Mouse (Mus musculus): Measurements from ENCODE around the gene Osbp. TPM values are rescaled to one million over a fixed set of nuclear protein-coding genes. Genes with fewer than 3 reads are reported as not detected.

The Osbp gene
- total RNA-seq, 4 experiments from 2014 or later = 56.3 to 63.9 (median 59.4) TPM

DNA sequence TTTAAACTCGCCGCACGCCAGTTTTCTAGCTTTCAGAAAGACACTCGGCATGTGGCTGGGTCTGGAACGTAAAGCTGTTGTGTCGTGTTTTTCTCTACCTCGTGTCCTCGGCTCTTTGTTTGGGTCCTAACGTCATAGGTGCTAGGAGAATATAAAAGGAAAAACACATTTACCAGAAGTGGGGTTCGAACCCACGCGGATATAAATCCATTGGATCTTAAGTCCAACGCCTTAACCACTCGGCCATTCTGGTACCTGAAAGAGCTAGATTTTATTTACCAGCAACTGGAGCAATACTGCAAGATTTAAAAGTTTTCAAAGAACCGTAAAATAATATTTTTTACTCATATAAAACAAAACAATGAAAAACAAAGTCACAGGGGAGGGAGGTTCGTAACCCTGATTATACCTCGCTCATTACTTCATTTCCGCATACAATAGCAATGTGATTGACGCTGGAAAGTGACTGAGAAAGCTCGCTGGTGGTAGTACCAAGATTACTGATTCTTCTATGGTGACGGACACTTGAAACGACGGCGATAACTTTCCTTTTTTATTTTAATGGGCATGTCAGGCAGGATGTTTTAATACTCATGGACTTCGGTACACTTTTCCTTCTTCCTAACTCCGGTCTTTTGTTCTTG is 45.3 kb downstream of the Osbp start:
- DNase-seq (ENCODE audit: low spot score in 2 of 2) = peak; percentile 59 to 64

DNA sequence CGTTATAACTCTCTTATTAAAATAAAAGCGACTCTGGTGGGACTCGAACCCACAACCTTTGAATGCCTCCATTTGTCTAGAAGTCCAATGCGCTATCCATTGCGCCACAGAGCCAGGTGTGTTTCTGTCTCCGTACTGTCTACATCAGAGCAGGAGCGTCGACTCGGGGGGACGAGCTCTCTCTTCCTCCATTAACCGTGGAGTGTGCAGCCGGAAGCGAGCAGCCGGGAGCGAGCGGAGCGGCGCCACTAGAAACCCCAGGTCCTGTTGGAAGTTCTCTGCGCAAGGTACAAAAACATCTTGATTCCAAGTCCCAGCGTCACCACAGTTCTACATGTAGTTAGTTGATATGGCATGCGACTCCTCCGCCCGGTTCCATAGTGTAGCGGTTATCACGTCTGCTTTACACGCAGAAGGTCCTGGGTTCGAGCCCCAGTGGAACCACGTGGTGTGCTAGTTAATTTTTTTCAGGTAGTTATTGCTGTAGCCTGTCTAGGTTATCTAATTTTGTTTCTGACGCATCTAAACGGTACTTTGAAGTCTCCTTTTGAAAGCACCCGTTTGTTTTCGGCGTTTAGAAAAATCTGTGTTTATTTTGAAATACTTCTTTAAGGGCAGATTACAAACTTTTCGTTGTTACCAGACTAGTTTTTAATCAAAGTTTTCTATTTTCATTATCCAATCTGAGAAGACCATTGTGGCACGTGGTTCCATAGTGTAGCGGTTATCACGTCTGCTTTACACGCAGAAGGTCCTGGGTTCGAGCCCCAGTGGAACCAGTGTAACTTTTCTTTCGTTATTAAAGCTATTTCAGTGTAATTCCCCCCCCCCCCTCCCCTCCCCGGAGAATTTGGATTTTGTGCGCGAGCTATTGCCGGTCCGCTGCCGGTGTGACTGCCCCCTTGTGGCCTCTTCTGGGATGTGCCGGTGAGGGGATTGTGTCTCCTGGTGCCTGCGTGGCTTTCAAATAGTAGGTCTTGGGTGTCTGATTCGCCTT is 46.1 kb downstream of the Osbp start:
- peak; percentile 87 for DNase-seq (ENCODE audit: low spot score in 2 of 2)

DNA sequence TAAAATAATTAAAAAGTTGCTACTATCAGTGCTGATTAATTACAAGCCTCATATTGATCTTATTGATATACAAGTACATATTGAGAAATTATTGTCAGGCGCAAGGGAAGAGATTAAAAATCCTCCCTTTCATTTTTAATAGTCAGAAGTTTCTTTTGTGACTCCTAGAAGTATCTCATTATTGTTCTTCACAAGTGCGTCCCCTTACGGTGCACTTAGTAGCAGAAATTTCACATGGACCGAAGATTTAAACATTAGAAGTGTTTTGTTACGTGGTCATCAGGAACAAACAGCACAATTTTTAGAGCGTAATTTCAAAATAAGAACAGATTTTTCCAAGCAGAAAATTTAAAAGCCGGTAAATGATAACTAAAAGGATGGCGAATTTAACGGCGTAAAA is 46.9 kb downstream of the Osbp start:
- DNase-seq (ENCODE audit: low spot score in 2 of 2) = no peak

DNA sequence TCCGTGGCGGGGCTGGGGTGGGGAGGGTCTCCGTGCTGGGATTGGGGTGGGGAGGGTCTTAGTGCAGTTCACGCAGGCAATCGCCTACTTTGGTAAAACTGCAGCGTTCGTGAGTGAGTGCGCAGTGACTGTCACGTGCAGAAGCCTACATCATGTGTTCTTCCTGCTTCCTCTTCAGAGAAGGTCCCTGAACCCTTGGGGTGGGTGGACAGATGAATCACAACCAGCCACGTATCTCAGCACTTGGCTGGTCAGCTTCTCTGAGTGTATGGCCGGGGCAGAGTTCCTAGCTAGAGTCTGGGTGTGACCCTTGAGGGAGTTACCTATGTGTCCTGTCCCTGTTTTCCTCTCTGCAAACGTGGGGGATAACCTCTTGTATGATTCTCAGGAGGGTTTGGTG is 47.5 kb downstream of the Osbp start:
- peak; percentile 35 to 40 for DNase-seq (ENCODE audit: low spot score in 2 of 2)

DNA sequence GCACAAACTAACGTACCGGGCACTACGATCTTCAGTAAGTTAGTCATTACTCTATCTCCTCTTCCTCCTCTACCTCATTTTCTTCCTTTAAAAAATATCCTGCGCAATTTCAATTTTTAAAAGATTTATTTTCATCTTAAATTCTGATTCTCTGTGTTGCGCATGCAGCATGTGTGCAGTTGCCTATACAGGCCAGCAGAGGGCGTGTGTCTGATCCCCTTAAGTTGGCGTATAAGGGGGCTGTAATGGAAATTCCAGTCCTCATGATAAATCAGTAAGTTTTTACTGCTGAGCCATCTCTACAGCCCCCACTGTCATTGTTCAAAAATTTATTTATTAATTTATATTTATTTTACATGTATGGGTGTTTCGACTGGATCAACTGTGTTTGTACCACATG is 50.0 kb downstream of the Osbp start:
- no peak for DNase-seq (ENCODE audit: low spot score in 2 of 2)

DNA sequence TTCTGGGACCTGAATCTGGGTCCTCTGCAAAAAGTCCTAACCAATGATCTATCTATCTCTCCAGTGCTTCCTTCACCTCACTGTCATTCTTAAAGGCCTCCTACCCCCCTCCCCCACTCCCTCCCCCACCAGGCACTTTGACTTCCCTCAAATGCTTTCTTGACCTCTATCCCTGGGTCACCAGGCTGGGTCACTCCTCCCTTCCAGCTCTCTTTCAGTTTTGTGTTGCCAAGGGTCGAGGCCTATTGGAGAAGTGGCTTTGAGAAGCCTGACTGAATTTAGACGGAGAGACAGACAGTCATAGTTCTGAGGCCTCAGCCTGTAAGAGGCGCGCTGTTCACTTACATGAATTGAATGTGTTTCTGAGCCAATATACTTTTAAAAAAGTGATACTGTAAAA is 50.5 kb downstream of the Osbp start:
- no peak for DNase-seq (ENCODE audit: low spot score in 2 of 2)

DNA sequence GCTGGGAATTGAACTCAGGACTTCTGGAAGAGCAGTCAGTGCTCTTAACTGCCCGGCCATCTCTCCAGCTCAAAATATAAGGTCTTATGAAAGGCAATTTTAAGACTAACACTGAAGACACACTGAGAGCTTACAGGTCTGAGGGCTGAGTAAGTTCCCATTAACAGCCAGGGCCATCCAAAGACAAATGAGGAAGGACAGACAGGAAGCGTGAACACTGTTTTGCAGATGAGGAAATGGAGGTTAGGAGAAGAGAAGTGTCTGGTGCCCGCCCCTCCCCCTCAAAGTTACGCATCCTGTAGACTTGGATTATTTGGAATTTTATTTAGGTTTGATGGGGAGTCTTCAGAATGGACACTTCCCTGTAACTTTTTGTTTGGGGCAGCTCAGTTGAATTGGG is 58.4 kb downstream of the Osbp start:
- no peak for DNase-seq (ENCODE audit: low spot score in 2 of 2)

DNA sequence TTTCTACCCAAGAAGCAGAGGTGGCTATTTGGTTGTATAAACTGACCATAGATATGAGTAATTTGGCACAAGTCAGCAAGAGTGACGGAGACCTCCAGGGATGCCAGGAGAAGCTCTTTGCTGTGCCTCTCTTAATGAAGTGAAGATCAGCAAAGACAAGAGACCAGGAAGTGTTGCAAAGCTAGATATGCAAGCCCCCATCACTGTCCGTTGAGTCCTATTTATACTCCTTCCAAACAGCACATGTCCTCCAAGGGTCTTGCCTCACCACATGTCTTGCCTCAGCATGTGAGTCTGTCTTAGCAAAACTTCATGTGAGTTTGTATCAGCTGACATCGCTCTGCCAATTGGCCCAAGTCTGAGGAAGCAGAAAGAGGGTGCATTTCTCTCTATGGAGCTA is 59.6 kb downstream of the Osbp start:
- DNase-seq (ENCODE audit: low spot score in 2 of 2) = no peak

DNA sequence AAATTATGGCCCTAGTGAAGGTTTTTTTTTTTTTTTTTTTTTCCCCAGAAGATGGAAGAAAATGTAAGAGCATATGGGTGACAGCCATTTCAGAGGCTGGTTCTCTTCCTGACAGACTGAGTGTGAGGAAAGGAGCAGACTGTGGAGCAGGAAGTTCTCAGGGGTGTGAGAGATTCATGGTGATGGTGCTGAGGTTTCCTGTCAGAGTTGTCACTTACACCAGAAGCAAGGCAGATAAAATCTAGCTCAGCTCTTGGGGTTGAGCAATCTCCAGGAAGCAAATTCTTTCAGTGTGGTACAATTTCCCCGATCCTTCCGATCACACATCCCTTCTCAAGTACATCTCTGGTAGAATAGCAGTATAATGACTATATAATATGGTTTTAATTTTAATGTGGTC is 60.9 kb downstream of the Osbp start:
- no peak for DNase-seq (ENCODE audit: low spot score in 2 of 2)

DNA sequence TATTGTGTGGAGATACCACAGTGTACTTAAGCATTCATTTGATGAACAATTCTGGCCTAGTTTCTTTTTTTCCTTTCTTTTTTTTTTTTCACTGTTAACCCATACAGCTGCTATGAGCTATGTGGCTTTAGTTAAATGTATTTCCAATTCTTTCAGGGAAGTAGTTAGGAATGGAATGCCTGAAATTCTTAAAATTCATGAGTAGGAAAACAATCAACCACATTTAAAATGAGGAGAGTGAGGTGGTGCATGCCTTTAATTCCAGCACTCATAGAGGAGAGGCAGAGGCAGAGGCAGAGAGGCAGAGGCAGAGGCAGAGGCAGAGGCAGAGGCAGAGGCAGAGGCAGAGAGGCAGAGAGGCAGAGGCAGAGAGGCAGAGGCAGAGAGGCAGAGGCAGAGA is 72.0 kb downstream of the Osbp start:
- DNase-seq (ENCODE audit: low spot score in 2 of 2) = no peak

DNA sequence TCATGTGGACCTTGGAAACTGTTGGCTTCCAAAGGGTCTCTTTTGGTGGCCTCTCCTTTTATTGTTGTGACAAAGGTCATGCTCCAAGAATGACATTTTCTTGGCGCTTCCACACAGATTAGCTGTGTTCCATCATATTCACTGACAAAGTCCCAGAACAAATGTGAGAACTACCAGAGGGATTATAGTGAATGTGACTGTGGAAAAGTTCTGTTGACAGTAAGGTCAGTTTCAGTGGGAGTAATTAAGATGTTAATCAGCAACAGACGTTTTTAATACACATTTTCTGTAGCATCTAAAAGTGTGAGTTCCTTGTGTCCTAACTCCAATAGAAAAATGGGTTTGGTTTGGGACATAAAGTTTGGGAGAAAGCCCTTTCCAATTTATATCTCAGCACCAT is 75.5 kb downstream of the Osbp start, which contains the start of gene Olfr1423:
Gene Olfr1423 (minus strand): TSS at position 101 of the 400 bp plus-strand sequence.
- DNase-seq (ENCODE audit: low spot score in 2 of 2) = no peak

DNA sequence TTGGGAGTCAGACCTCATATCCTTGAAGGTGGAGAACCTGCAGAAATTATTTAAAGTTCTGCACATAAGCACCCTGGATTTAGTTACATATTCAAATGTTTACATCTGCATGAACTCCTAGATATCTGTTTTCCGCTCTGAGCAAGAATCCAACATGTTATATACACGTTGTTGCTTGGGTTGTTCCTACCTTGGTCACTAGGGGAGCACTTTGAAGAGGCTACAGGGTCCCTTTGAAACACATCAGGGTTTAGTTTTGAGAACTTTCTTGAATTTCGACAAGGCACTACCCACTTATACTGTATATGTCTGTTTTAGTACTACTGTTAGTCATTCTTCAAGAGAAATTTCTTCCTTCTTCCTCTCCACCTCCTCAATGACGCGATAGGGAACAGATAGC is 77.4 kb downstream of the Osbp start:
- no peak for DNase-seq (ENCODE audit: low spot score in 2 of 2)

Small RNA genes lying within 50 kb of the gene (microRNA-seq; reads per million reads assigned to microRNA genes)
- gene Mir6994 = not detected

Other genes with a start within 250 kb of the Osbp start
- not detected for gene Gif, start 218.4 kb upstream of the Osbp start, total RNA-seq (2022)
- 10 to 100 TPM; 57.8 to 69.5 (median 61.5) TPM for gene Mrpl16, start 195.6 kb upstream of the Osbp start, total RNA-seq (2022)
- 1 to 10 TPM in 3 of 4 experiments, under 1 TPM in 1; 0.97 to 1.8 (median 1.2) TPM for gene Stx3, start 146.5 kb upstream of the Osbp start, total RNA-seq (2022)
- not detected for gene Olfr1417, start 126.7 kb upstream of the Osbp start, total RNA-seq (2022)
- not detected for gene Olfr1418, start 104.9 kb upstream of the Osbp start, total RNA-seq (2022)
- not detected for gene Olfr1419, start 90.8 kb upstream of the Osbp start, total RNA-seq (2022)
- gene Olfr1420, start 79.4 kb upstream of the Osbp start, total RNA-seq (2022) = not detected
- gene Patl1, start 53.5 kb upstream of the Osbp start, total RNA-seq (2022) = 10 to 100 TPM; 23.0 to 29.3 (median 24.5) TPM
- gene Olfr1423, start 75.4 kb downstream of the Osbp start, total RNA-seq (2022) = not detected
- gene Olfr1424, start 96.7 kb downstream of the Osbp start, total RNA-seq (2022) = not detected
- not detected for gene Olfr1425, start 111.8 kb downstream of the Osbp start, total RNA-seq (2022)
- not detected for gene Olfr1426, start 126.1 kb downstream of the Osbp start, total RNA-seq (2022)
- not detected for gene Olfr1427, start 137.4 kb downstream of the Osbp start, total RNA-seq (2022)
- not detected for gene Olfr1428, start 150.0 kb downstream of the Osbp start, total RNA-seq (2022)
- gene Olfr76, start 157.3 kb downstream of the Osbp start, total RNA-seq (2022) = not detected
- gene Olfr1555-ps1, start 204.2 kb downstream of the Osbp start, total RNA-seq (2022) = not detected
- not detected for gene Olfr1431, start 234.7 kb downstream of the Osbp start, total RNA-seq (2022)

All from gastrocnemius, adult 8-10 months (tissue).